Mouse (Mus musculus) right cerebral cortex, postnatal 4 days (tissue): ENCODE data around the gene Grb14.

Experiments
- DNase-seq: peaks from one replicate; pipeline ENCODE4 v3.0.0-alpha.2; 2022

Gene Grb14

GRCm38 (mm10) chr2:64973819-64974441, 50.9 kb downstream of the Grb14 start:
- no peak for DNase-seq

GRCm38 (mm10) chr2:64973125-64973524, 51.7 kb downstream of the Grb14 start:
- DNase-seq, result no peak

- DNase-seq, result no peak
Measured at GRCm38 (mm10) chr2:64971828-64972227, 53.0 kb downstream of the Grb14 start.

GRCm38 (mm10) chr2:64970992-64971391, 53.8 kb downstream of the Grb14 start:
- no peak for DNase-seq

GRCm38 (mm10) chr2:64966893-64967444, 57.8 kb downstream of the Grb14 start:
- no peak for DNase-seq

GRCm38 (mm10) chr2:64966323-64966722, 58.5 kb downstream of the Grb14 start:
- no peak for DNase-seq

GRCm38 (mm10) chr2:64965227-64965864, 59.4 kb downstream of the Grb14 start:
- peak; percentile 31 for DNase-seq

GRCm38 (mm10) chr2:64962196-64962595, 62.6 kb downstream of the Grb14 start:
- no peak for DNase-seq

- DNase-seq, result no peak
Measured at GRCm38 (mm10) chr2:64961381-64961780, 63.4 kb downstream of the Grb14 start.

- no peak for DNase-seq
Measured at GRCm38 (mm10) chr2:64959657-64960056, 65.1 kb downstream of the Grb14 start.

- no peak for DNase-seq
Measured at GRCm38 (mm10) chr2:64955441-64955840, 69.3 kb downstream of the Grb14 start.

GRCm38 (mm10) chr2:64949210-64949609, 75.6 kb downstream of the Grb14 start:
- no peak for DNase-seq

- DNase-seq, result peak; percentile 35
Measured at GRCm38 (mm10) chr2:64948418-64949169, 76.2 kb downstream of the Grb14 start.

GRCm38 (mm10) chr2:64947484-64947883, 77.3 kb downstream of the Grb14 start:
- no peak for DNase-seq

- DNase-seq, result no peak
Measured at GRCm38 (mm10) chr2:64920879-64921278, 103.9 kb downstream of the Grb14 start.

GRCm38 (mm10) chr2:64915448-64915847, 109.3 kb downstream of the Grb14 start:
- peak; percentile 16 for DNase-seq

- peak; percentile 58 for DNase-seq
Measured at GRCm38 (mm10) chr2:64904877-64905276, 119.9 kb downstream of the Grb14 start.

GRCm38 (mm10) chr2:64897844-64898243, 126.9 kb downstream of the Grb14 start:
- DNase-seq, result no peak

- no peak for DNase-seq
Measured at GRCm38 (mm10) chr2:64893233-64893632, 131.6 kb downstream of the Grb14 start.

GRCm38 (mm10) chr2:64887098-64887757, 137.6 kb downstream of the Grb14 start:
- DNase-seq, result no peak

GRCm38 (mm10) chr2:64885696-64886095, 139.1 kb downstream of the Grb14 start:
- peak; percentile 33 for DNase-seq

- no peak for DNase-seq
Measured at GRCm38 (mm10) chr2:64878275-64878674, 146.5 kb downstream of the Grb14 start.
